Mouse (Mus musculus) macrophage (primary cell): ENCODE data around the gene Qk. TPM values are rescaled to one million over a fixed set of nuclear protein-coding genes. Genes with fewer than 3 reads are reported as not detected.

Experiments
- H3K27ac ChIP-seq: fragments of 350-480 bp; formaldehyde crosslinking; 2 replicates; pipeline ENCODE4 v1.9.0; 2021
- H3K36me3 ChIP-seq: fragments of 350-480 bp; formaldehyde crosslinking; 2 replicates; pipeline ENCODE4 v1.9.0; 2021; ENCODE audit errors: inconsistent target
- H3K4me3 ChIP-seq: fragments of 350-480 bp; formaldehyde crosslinking; 2 replicates; pipeline ENCODE4 v1.9.0; 2021; ENCODE audit errors: inconsistent target
- H3K79me2 ChIP-seq: fragments of 350-480 bp; formaldehyde crosslinking; 2 replicates; pipeline ENCODE4 v1.9.0; 2021; ENCODE audit errors: inconsistent target
- WGBS: methylation state at CpG from one replicate; pipeline ENCODE4 v1.1.7; 2026; ENCODE audit warnings: inconsistent platforms; ENCODE audit not compliant: missing documents; 5-methylcytosine and 5-hydroxymethylcytosine counted together
- polyA plus RNA-seq: library from polyadenylated mRNA; stranded (reverse); fragments of 250-400 nt; gene quantifications from 3 replicates; pipeline ENCODE4 v1.2.4, GENCODE M21; 2018; ENCODE audit warnings: inconsistent platforms

The Qk gene
- polyA plus RNA-seq, 1 experiment from 2014 or later: 166 TPM

DNA sequence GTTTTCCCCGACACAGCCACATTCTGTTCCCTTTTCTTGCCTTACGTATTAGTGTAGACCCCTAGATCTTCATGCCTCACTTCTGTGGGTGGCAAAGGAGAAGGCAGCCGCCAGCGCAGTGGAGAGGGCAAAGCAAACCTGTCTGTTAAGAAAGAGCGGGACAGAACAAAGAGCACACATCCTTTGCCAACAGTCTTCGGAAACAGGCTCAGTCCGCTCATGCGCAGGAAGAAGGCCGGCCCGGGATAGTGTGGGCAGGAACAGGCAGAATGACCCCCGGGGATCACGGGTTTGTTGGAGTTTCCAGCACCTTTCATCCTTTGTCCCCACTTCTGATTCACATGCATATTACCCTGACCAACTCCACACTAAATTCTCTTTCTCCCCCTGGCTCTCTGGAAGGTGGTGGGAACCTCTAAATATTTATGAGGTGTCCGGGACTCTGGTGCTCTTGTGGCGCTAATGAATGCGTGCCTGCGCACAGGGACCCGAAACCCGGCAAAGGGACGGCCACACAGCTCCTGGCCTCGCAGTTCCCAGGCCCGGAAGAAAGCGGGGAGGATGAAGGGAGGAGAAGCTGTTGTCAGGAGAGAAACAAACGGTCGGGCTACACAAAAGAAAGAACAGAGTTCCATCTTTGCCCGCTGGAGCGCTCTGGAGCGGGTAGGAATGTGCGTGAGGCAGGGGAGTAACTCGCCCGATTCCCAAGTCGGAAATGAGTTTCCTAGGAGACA, 15.5 kb upstream of the Qk start:
- 5% methylated on average over 31 of the region's 31 CpGs for WGBS
- Histone ChIP-seq H3K27ac (peak overlapping the region; percentile 56), H3K79me2 (no peaks in the 10 kb centered on the region), H3K36me3 (no peaks in the 10 kb centered on the region), H3K4me3 (peak overlapping the region; percentile 32)

DNA sequence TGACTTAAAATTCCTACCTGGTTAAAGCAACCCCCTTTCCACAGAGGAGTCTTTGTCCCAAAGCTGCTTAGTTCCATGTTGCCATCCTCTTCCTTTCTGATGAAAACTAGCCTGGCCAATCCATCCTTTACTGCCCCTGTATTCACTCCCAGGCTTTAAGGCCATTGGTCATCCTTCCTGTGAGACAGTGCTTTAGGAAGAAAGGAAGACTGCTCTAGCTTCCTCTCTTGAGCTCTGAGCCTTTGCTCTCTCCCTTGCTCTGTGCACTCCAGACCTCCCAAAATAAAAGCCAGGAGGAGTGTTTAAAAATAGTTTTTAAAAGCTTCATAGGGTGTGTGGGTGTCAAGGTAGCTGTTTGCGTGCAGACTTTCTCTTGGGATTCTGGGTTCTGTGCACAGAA, 14.8 kb upstream of the Qk start:
- H3K36me3 ChIP-seq: no peaks in the 10 kb centered on the region
- 71% methylated on average over 1 of the region's 1 CpGs for WGBS
- H3K79me2 ChIP-seq: no peaks in the 10 kb centered on the region
- peak overlapping the region; percentile 56 for H3K27ac ChIP-seq
- peak overlapping the region; percentile 32; the same call in 1 of the 2 replicates for H3K4me3 ChIP-seq

DNA sequence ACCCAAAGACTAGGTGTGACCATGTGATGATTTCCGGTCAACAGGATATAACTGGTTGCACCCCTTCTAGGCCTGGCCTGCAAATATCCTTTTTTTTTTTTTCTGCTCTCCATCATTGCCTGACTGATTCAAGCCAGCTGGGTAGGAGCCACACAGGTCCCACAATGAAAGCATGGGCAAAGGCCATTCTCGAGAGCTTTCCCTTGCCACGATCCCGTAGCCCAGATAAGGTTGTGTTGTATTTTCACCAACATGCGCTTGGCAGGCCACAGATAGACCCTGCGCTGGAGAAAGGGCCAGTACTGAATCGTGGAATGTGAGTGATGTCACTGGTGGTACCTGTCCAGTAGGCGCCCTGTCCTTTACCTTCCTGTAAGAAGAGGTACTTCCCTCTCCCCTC, 13.7 kb upstream of the Qk start:
- WGBS: 94% methylated on average over 6 of the region's 8 CpGs
- Histone ChIP-seq H3K79me2 (no peaks in the 10 kb centered on the region), H3K27ac (no peak overlapping the region), H3K36me3 (no peaks in the 10 kb centered on the region), H3K4me3 (no peak overlapping the region)

GRCm38 (mm10) chr17:10332127-10332526, 12.5 kb upstream of the Qk start:
- H3K79me2 ChIP-seq: no peaks in the 10 kb centered on the region
- no peak overlapping the region for H3K4me3 ChIP-seq
- 100% methylated on average over 3 of the region's 3 CpGs for WGBS
- H3K36me3 ChIP-seq: no peaks in the 10 kb centered on the region
- H3K27ac ChIP-seq: no peak overlapping the region

GRCm38 (mm10) chr17:10329461-10329860, 9.8 kb upstream of the Qk start:
- Histone ChIP-seq H3K36me3 (no peaks in the 10 kb centered on the region), H3K27ac (no peak overlapping the region)
- WGBS: 94% methylated on average over 5 of the region's 5 CpGs

DNA sequence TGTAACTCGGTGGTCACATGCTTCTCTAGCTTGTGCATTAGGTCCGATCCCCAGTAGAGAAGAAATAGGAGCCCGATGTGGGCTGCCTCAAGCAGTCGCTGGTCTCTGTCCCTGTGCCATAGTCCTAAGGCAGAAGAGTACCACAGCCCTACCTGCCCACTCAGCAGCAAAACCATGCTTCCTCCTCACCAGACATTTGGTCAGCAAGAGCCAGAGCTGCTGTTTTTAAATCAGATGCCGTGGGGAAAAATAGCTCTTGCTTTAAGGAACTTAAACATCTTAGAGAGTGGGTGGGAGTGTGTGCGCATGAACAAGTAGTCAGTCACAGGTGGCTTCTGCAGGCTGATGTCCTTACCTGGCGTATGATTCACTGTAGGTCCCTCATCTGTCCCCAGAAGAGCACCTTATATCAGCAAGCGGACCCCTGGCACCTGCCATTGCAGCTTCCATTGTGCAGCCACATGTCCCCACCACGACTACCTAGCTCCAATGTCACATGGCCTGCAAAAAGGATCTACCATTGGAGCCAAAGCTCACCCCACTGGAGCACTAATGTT, 9.0 kb upstream of the Qk start:
- Histone ChIP-seq H3K36me3 (no peaks in the 10 kb centered on the region), H3K79me2 (peaks cover 22% of the 10 kb centered on the region; the same call in 1 of the 2 replicates), H3K4me3 (no peak overlapping the region), H3K27ac (peak overlapping the region; percentile 1; the same call in 1 of the 2 replicates)
- 74% methylated on average over 9 of the region's 9 CpGs for WGBS

More at GRCm38 (mm10) chr17:10329461-10329860, 9.8 kb upstream of the Qk start:
- H3K4me3 ChIP-seq: no peak overlapping the region
- H3K79me2 ChIP-seq: peaks cover 13% of the 10 kb centered on the region; the same call in 1 of the 2 replicates

DNA sequence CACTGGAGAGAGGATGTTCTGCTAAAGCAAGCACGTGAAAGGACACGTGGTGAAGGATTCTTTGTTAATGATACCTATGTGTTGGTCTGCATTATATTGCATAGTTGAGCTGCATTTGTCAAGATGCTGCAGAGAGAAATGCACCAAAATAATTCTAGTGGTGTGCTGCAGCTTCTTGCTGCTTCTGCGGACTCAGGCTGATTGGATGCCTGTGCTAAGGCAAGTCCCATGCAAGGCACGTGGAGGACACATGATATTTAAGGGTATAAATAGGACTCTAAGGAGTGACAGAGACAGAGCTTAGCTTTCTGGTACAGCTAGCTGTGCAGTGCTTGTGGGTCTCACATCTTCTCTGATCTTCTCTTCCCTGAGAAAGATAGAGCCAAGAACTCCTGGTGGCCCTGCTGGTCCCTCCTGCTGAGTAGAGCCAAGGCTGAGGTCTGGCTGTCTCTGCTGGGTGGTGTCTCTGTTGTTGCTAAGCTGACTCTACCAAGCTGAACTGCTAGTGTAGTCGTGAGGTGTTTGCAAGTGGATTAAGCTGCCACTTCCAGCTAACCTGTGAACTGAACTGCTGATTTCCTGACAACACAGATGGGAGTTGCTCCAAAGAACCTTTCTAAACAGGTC, 8.0 kb upstream of the Qk start:
- no peak overlapping the region for H3K4me3 ChIP-seq
- 98% methylated on average over 5 of the region's 5 CpGs for WGBS
- peak overlapping the region; percentile 66 for H3K27ac ChIP-seq
- H3K36me3 ChIP-seq: no peaks in the 10 kb centered on the region
- peaks cover 31% of the 10 kb centered on the region; the same call in 1 of the 2 replicates for H3K79me2 ChIP-seq

DNA sequence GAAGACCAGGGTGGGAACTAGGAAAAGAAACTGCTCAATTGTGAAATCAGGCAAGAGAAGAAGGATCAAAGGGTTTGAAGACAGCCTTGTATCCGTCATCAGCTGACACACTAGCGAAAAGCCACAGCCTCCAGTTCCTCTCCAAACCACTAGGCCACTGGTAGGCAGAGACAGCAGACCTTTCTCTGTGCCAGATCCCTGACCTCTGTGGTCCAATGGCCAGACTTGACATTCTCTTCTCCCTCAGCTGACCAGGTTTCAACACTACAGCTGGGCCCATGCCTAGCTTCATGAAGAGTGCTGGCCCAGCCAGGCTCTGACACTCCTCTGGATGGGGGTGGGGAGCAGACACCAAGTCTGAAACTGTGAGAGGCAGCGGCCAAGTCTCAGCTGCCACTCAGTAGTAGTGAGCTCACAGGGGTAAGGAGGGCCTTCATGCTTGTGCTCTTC, 7.0 kb upstream of the Qk start:
- Histone ChIP-seq H3K27ac (peak overlapping the region; percentile 66), H3K36me3 (no peaks in the 10 kb centered on the region), H3K79me2 (peaks cover 42% of the 10 kb centered on the region), H3K4me3 (no peak overlapping the region)
- WGBS: 38% methylated on average over 3 of the region's 3 CpGs

DNA sequence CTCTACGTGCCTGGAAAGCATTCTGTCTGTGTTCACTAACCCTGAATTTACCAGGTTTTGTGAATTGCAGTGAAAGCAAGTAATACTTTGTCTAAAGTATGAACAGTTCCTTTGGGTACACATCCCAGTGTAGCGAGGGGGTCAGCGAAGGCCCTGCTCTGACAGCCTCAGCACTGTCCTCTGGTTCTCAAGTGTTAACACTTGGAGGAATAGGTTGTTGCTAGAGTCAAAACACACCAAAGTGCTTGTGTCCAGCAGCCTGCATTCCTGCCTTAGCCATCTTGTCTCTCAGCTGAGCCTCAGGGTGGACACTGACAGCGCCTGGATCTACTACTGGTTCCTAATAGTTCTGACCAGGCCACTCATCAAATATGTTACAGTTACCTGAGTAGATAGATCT, 6.3 kb upstream of the Qk start:
- 92% methylated on average over 4 of the region's 4 CpGs for WGBS
- Histone ChIP-seq H3K36me3 (no peaks in the 10 kb centered on the region), H3K4me3 (no peak overlapping the region), H3K79me2 (peaks cover 49% of the 10 kb centered on the region), H3K27ac (peak overlapping the region; percentile 66)

- WGBS: 89% methylated on average over 4 of the region's 4 CpGs
Observed at GRCm38 (mm10) chr17:10321754-10322153, 2.1 kb upstream of the Qk start.

DNA sequence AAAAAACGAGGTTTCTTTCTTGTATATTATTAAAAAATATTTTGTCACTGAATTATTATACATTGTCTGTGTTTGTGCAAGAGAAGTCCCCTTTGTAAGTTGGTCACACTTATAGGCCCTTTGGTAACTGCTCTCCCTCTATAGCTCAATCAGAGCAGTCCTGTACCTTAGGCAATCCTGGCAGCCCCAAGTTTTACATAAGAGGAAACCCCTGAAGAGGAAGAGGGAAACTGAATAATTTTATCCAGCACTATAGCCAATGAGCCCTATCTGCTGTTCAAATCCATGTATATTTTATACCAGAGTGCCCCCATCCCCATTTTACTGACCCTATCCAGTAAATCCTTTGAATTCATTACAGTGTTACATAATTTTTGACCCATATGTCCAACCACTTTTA, 1.4 kb upstream of the Qk start:
- Histone ChIP-seq H3K36me3 (no peaks in the 10 kb centered on the region), H3K4me3 (peak overlapping the region; percentile 62), H3K79me2 (peaks cover 76% of the 10 kb centered on the region), H3K27ac (peak overlapping the region; percentile 86)
- WGBS: 29% methylated on average over 1 of the region's 1 CpGs

More at GRCm38 (mm10) chr17:10321754-10322153, 2.1 kb upstream of the Qk start:
- H3K27ac ChIP-seq: 0 out of 2 replicates have a peak overlapping the region, but pooled peaks have one; percentile 86
- no peak overlapping the region for H3K4me3 ChIP-seq
- peaks cover 69% of the 10 kb centered on the region for H3K79me2 ChIP-seq
- no peaks in the 10 kb centered on the region for H3K36me3 ChIP-seq

DNA sequence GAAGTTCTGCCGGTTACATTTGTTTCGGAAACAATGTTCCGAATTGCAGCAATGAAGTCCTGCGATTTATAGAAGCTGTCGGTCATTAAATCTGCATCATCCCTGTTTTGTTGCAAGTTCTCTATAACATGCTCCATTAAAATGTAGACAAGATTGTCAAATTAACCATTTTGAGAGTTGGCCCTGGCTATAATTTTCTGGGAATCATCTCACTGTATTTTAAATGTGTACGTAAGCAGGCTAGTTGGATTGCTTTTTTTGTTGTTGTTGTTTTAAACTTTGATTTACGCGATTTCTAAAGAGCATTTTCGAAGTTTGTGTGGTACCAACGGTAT, 769 bp upstream of the Qk start:
- WGBS: 14% methylated on average over 10 of the region's 10 CpGs
- Histone ChIP-seq H3K27ac (peak overlapping the region; percentile 86), H3K36me3 (no peaks in the 10 kb centered on the region), H3K4me3 (peak overlapping the region; percentile 62), H3K79me2 (peaks cover 79% of the 10 kb centered on the region)

GRCm38 (mm10) chr17:10319431-10319684, 296 bp downstream of the Qk start:
- Histone ChIP-seq H3K4me3 (no peak overlapping the region), H3K79me2 (peaks cover 79% of the 10 kb centered on the region), H3K27ac (no peak overlapping the region), H3K36me3 (no peaks in the 10 kb centered on the region)
- 0% methylated on average over 41 of the region's 46 CpGs for WGBS

DNA sequence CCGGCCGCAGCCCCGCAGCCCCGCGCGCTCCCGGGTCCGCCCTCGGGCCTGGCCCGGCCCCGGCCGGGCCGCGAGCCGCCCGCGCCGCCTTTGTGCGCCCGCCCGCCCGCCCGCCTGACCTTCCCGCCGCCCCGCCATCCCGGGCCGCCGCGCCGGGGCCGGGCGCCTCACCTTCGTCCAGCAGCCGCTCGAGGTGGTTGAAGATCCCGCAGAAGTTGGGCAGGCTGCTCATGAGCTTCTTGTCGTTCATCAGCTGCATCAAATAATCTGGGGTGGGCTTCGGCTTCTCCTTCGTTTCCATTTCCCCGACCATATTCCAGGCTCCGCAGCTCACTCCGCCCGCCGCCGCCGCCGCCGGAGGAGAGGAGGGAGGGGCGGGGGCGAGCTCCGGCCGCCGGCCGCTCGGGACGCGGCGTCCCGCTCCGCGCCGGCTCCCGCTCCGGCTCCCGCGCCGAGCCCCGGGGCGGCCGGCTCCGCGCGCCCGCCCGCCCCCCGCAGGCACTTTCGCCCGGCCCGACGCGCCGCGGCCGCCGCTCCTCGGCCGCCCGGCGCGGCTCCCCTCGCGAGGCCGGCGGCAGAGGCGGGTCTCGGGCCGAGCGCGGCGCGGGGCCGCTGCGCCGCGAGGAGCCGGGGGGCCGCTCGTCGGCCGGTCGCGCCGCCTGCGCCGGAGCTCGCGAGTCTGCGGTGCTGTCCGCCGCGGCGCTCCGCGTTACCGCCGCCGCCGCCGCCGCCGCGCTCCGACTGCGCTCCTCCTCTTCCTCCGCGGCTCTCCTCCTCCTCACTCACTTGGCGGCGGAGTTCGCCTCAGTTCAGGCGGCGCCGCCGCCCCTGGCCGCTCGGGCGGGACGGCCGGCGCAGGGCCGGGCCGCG, 858 bp downstream of the Qk start:
- peaks cover 79% of the 10 kb centered on the region for H3K79me2 ChIP-seq
- peak overlapping the region; percentile 53 for H3K27ac ChIP-seq
- WGBS: 0% methylated on average over 21 of the region's 153 CpGs
- peak overlapping the region; percentile 29; the same call in 1 of the 2 replicates for H3K4me3 ChIP-seq
- H3K36me3 ChIP-seq: no peaks in the 10 kb centered on the region
